Mouse (Mus musculus) lung, postnatal 25 days (tissue): ENCODE results near the gene Smo.

Experiments used
- DNase-seq: peaks from one replicate; pipeline ENCODE4 v3.0.0; 2022; ENCODE audit warnings: low spot score

The Smo gene

DNA sequence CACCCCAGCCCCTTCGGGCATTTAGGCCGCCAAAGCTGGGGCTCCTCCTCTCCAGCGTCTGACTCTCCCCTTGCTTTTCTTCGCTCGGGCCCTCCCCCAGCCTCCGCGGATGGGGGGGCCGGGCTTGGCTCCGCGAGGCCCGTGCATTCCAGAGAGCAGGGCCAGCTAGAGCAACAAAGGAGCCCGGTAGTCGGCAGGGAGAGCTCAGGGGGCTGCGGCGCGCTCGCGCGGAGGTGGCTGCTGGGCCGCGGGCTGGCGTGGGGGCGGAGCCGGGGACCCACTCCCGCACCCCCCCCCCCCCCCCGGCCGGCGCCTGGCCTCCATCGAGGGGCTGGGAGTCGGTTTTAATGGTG lies at the start of gene Smo:
Gene Smo, plus strand, starts transcription at position 168 of the 353 bp plus-strand sequence.
- peak; percentile 69 for DNase-seq

DNA sequence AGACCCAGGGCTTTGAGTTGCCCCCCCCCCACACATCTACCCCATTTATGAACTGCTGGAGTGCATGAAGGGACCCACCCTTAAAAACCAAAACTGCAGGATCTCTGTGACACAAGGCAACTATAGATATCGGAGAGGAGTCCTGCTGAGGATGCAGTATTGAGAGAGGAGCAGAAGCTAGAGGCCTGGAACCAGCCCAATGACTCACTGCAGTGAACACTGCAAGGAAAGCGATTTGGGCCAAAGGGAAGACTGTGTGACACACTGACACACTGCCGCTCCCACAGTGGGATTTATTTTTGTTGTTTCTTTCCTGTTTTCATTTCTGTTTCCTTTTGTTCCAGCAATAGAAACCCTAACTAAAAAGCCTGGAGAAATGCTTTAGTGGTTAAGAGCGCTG lies 49.4 kb upstream of the Smo start:
- no peak for DNase-seq

DNA sequence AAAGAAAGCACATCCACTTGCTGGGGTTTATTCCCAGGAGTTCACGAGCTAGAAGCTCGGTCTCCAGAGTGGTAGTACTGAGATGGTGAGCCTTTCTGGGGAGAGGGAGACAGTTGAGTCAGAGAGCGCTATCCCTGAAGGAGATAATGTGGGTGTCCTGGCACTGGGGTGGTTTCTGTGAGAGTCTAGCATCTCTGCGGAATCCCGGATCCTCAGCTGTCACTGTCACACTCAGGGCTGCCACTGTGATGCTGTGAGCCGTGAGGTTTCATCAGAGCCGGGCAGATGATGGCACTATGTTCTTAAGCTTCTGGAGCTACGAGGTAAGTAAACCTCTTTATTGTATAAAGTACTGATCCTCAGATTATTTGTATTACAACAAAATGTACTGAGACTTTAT lies 45.8 kb upstream of the Smo start:
- DNase-seq: no peak

DNA sequence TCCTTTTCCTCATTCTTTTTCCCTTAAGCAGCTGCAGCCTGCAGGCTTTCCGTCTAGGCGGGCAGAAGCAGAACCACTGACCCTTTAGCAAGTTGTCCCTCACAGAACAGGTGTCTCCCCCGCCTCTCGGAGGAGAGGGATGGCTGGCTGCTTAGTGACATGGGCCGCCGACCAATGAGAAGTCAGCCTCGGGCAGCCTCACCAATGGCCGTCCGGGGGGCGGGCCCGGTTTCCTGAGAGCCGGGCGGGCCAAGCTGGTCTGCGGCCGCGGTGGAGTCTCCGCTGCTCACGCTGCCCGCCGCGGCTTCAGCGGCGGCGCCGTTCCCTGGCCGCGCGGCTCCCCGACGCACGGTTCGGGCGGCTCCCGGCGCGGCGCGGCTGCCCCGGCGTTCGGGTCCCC lies 41.4 kb upstream of the Smo start, which contains the start of gene Tspan33:
Gene Tspan33, plus strand, starts transcription at position 270 of the 400 bp plus-strand sequence.
- DNase-seq: peak; percentile 94

DNA sequence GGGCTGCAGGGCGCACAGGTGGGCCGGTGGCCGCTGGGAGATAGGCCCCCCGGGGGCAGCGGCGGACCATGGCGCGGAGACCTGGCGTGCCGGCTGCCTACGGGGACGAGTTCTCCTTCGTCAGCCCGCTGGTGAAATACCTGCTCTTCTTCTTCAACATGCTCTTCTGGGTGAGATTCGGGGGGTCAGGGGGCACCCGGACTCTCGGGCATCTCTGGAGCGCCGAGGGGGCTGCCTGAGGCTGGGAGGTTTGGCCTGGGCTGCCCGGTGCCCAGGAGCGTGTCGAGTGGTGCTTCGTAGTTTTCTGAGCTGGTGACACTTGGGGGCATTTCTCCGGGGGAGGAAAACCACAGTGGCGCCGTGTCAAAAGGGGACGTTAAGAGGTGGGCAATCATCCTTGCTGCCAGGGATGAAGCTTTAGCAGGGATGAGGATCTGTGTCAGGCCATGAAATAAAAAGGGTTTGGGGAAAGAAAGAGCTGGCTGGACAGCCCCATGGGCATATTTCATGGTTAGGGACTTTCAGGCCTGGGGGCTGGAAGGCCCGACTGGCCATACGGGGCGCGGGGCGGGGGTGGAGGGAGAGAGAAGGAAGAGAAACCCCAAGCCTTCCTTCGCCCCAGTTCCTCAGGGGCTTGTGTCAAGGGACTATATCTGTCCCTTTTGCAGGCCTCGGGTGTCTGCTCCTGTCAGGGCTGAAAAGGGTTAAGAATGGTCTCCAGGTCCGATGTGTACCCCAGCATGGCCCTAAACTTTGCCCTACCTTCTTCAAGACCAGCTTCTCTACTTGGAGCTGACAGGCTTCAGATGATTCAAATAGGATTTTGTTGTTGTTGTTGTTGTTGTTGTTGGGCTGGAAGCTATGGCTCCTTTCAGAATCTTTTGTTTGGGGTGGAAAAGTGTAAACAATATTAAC lies 40.7 kb upstream of the Smo start:
- no peak for DNase-seq

DNA sequence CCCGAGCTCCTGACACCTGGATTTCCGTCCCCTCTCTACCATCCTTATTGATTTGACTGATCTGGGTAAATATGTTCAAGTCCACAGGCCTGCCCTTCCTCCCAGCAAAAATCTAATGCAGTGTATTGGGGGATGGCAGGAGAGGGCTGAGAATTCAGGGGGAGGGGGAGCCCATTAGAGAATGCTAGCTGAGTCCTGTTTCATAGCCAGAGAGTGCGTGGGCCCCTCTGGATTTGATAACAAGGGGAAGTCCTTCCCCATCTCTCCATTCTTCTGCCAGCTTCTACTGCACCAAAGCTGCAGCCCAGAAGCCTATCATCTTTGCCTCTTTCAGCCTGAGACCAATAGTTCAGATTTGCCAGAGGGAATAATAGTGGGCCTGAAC lies 40.0 kb upstream of the Smo start:
- no peak for DNase-seq

DNA sequence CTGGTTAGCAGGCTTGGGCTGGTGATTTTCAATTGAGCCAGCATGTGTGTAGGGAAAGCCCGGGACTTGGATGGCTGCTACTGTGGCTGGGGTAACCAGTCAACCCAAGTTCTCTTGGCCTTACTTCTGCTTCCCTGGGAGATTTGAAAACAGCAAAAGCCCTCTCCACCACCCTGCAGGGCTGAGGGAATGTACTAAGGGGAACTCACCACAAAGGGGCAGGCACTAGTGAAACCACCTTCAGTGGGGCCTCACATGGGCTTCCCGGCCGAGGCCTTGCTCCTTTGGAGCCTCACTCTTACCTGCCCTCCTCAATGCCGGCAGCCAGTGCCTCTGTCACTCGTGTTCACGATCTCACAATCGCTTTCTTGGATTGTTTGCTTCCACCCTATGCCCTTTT lies 39.3 kb upstream of the Smo start:
- DNase-seq: no peak

DNA sequence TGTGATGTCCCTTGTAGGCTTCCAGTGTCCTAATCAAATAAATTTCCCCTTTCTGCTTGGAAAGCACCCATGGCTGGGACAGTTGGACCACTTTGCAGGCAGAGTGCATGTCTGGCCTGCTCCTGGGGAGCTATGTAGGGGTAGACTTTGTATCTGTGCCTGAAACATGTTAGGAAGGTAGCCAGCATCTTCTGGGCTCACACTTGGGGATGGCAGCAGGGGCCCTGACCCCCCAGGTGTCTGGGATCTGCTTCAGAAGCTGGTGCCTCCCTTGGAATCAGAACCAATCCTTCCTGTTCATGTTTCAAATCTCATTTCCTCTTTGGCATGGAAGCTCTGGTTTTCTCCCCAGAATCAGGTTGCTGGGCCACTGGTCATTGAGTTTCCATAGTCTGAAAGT lies 38.2 kb upstream of the Smo start:
- no peak for DNase-seq

DNA sequence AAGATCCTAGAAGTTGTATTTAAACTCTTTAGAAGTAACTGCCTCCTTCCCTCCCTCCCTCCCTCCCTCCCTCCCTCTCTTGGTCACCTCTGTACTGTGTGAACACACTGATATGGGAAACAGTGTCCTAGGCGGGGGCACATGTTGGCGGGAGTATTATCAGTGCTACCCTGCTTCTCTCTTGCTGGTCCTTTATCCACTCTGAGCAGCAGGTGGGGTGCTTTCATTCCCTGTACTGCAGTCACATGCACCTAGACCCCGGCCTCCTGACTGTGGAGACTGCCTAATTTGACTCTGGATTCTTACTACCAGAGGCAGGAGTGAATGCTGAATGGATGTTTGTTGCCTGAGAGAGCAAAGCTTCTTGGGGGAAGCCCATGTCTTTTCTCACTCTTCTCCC lies 37.8 kb upstream of the Smo start:
- DNase-seq: no peak

DNA sequence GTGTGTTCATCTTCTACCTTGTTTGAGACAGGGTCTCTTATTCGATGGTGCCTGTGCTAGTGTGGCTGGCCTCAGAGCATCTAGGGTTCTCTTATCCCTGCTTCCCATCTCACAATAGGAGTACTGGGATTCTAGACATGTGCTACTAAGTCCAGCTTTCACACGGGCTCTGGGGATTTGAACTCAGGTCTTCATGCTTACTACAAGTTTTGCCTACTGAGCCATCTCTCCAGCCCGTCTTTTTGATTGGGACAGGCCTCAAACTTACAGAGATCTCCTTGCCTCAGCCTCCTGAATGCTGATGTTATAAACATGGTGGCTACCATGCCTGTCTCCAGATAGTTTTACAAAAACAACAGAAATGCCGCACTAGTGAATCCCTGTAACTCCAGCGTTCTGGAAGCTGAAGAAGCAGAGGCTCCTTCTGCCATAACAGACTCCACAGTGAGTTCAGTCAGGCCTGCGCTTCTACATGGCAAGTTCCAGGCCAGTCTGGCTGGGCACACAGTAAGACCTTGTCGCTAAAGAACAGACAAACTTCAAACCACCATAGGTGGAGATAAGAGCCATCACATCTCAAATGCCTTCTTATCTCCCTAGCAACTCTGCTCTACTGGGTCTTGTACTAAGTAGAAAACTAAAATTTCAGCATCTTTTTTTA lies 36.1 kb upstream of the Smo start:
- DNase-seq: no peak

DNA sequence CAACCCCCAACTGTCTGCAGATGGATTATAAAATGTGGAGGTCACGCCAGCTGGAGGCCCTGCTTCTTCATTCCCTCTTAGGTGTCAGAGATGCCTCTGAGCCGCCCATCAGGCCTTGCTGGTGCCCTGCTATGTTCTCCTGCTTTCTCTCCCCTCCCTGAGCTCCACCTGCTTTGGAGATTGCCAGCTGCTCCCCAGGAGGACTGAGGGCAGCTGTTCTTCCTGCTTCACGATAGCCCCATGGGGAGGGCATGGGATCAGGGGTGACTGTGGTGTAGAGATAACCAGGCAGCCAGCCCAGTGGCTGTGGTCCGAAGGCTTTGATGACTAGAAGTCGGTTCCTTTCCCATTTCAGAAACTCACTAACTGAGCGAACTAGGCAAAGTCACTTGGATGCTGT lies 34.3 kb upstream of the Smo start:
- DNase-seq: no peak

DNA sequence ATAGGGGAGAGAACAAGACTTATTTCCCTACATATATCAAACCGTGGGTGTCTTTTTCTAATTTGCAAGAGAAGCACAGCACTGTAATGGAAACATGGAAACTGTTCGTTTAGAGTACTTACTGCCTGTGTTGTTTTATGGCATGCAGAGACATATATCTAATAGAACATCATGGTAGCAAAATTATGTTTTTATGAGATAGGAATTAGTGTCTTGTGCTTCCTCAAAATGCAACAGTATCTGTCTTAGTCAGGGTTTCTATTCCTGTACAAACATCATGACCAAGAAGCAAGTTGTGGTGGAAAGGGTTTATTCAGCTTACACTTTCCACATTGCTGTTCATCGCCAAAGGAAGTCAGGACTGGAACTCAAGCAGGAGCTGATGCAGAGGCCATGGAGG lies 33.2 kb upstream of the Smo start:
- DNase-seq: no peak

DNA sequence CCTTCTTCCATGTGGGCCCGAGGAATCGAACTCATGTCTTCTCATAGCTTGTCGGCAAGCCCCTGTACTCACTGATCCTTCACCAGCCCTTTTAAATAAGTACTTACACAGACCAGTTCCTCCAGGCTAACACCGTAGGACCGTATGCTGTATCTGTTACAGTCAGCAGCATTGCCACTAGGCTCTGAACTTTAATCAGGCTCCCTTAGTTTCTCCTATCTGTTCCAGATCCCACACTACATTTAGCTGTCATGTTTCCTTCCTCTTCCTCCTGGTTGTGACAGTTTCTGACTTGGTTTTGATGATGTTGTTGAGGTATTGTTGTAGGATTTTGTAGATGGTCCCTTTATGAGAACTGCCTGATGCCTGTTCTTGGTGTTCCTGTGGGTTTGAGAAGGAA lies 31.2 kb upstream of the Smo start:
- no peak for DNase-seq

DNA sequence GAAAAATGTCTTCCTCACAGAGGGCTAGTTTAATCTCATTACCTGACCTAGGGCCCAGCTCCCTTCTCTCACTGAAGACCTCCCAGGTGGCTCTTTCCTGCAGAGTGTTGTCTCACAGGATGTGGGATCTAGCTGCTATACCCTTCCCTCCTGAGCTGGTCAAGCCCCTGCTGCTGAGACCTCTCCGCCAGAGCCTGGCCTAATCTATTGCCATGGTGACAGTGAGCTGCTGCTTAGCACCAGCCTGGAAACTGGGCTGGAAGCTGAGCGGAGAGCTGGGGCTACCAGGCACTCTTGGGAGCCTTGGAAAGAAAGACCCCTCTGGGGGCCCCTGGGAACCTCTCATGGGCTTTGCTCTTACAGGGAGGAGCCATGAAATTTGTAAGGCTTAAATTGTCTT lies 27.4 kb upstream of the Smo start:
- DNase-seq: no peak

DNA sequence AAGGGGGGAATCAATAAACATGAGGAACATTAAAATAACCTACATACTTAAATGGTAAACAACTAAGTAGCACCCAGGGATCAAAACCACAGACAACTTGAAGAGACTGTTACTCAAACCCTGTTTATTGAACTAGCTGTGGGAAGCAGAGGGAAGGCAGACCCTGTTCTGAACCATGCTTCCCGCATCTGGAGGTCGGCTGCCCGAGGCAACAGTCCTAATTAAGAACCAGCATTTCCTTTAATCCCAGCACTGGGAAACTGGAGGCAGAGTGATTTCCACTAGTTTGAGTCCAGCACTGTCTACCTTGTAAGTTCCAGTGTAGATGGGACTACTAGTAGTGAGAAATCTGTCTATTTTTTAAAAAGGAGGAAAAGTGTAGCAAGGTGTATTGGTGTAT lies 24.0 kb upstream of the Smo start:
- DNase-seq: no peak

DNA sequence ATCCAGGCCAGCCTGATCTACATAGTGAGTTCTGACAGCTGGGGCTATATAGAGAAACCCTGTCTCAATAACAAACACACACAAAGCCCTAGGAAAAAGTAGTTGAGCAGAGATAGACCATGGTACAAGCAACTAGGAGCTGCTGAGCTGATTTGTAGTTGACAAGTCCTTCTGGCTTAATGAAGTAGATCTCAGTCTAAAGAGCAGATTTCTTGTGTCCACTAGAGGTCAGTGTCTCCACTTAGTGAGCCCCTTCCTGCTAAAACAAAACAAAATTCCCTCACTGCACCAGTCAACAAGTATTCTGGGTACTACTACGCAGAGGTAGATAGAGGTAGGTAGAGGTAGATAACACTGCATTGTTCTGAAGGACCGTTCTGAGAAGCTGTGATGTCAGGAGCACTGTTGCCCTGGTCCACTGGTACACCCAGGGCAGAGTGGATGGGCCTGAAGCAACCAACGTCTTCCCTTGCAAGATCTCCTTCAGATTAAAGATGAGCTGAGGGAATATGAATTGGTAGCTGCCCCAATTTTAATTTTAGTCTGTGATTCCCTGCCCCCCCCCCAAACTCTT lies 23.2 kb upstream of the Smo start:
- DNase-seq: peak; percentile 62

DNA sequence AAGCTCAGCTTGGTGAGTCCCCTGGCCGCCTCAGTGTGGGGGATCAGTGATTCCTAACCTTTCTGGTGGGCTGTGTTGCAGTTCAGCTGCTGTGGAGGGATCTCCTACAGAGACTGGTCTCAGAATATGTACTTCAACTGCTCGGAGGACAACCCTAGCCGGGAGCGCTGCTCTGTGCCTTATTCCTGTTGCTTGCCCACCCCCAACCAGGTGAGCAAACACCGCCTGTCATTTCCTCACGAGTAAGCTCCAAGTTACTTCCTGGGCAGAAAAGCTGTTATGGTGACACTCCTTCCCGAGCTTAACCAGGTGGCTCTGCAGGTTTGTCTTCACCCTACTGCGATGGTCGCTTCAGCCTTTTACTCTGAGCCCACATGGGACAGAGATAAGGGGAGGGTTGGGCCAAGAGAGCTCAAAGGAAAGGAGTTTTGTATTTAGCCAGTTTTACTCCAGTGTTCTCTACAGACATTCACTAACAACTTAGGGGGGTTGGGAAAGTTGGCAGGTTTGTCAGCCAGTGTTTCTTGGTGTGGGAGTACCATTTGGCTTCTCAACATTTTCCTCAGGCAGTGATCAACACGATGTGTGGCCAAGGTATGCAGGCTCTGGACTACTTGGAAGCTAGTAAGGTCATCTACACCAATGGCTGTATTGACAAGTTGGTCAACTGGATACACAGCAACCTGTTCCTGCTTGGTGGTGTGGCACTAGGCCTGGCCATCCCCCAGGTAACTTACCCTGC lies 18.5 kb upstream of the Smo start:
- DNase-seq: no peak

DNA sequence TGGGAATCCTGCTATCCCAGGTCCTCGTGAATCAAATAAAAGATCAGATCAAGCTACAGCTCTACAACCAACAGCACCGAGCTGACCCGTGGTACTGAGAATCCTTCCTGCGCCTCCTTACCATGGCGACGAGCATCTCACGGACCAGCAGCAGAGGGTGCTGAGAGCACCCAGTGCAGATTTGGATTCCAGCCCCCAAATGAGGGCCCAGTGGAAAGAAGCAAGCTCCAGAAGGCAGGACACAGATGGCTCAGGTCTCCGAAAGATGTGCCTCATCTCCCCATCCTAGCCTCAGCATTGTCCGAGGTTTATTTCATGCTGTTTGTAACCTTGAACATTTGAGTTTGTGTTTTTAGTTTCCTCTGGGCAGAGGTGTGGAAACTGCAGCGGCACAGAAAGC lies 17.8 kb upstream of the Smo start:
- DNase-seq: no peak

DNA sequence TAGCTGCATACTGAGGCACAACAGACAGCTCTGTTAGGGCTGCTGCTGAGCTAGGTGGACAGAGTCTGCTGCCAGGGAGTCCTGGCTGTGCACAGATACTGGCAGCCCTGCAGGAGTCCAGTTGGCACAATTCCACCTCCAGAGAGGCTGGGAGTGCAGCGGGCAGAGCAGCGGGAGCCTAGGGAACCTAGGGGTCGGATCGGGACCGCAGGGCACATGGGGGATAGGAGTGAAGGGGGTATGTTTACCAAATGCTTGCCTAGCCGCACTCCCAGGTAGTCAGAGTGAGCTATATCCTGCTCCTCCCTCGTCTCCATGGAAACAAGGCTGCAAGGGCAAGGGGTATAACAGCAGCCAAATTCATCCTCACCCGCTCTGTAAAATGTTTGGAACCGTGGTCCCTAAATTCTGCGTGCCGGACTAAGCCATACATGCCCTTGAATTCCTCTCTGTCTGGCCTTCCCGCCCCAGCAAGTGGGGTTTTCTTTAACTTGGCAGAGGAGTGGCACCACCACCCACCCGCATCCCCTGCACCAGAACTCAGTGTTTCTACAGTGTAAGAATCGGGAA lies 17.3 kb upstream of the Smo start:
- no peak for DNase-seq

DNA sequence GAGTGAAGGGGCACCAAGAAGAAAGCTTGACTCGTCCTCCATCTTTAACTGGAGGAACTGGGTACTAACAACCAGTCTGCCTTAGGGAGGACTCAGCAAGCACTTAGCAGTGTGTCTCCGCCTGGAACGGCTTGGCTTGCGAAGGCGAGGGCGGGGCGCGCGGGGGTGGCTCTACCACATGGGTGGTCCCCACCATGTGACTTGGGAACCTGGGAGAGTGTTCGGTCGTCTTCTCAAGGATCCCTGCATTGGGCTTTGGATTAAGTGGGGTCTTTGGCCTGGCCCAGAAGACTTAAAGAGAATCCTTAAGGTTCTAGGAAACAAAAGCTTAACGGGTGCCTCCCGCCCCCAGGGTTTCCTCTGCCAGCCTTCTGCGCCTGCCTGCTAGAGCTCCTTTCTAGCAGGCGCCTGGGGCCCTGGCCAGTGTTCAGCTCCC lies 16.4 kb upstream of the Smo start:
- DNase-seq: peak; percentile 35

DNA sequence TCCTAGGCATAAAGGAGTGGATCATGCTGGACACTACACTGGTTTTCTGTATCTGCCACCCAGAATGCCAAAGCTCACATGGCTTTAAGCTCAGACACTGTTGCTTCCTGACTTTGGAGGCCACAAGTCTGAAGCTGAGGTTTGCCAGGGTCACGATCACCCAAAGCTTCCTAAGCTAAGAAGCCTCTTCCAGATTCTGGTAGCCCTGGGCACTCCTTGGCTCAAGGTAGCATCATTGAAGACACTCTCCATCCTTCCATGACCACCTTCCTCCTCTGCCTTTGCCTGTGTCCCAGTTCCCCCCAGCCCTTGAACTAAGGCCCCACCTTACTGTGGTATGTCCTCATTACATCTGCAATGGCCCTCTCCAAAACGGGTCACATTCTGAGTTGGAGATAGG lies 13.4 kb upstream of the Smo start:
- DNase-seq: no peak

DNA sequence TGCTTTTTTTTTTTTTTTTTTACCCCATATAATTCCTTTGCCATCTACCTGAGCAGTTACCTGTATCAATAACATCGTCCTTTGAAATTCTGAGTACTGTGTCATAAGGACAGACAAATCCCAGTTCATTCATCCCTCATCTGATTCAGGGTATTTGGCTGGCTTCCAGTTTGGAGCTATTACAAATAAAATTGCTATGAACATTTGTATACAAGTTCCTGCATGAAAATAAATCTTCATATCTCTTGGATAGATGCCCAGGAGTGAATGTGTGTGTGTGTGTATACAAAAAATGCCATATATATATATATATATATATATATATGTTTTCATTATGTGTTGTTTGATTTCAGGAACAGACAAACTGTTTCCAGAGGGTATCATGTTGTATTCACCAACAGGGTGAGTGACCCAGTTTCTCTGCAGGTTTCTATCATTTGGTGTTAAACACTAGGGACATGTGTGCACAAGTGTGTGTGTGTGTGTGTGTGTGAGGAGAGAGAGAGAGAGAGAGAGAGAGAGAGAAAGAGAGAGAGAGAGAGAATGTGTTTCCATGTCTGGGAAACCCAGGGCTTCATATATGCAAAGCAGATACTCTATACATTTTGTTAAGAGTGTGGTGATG lies 8.6 kb upstream of the Smo start:
- no peak for DNase-seq
